Mouse (Mus musculus) erythroblast, embryonic 14.5 days (primary cell): Measurements from ENCODE around the gene Acy3. TPM values are rescaled to one million over a fixed set of nuclear protein-coding genes. Genes with fewer than 3 reads are reported as not detected.
"Not testable (repeated sequence)": the region's sequence is repeated elsewhere in the genome, so short reads cannot be mapped to it uniquely, and the experiment has no call there.

Experiments used
- H3K27me3 ChIP-seq: 2 replicates; pipeline ENCODE4 v1.6.1; 2012; ENCODE audit warnings: inconsistent platforms; ENCODE audit not compliant: control insufficient read depth
- H3K36me3 ChIP-seq: 2 replicates; pipeline ENCODE4 v1.6.1; 2012; ENCODE audit warnings: mild to moderate bottlenecking, inconsistent platforms; ENCODE audit not compliant: control insufficient read depth
- H3K4me1 ChIP-seq: 2 replicates; pipeline ENCODE4 v1.6.1; 2012; ENCODE audit warnings: inconsistent platforms; ENCODE audit not compliant: control insufficient read depth
- H3K4me3 ChIP-seq: replicated peaks from 2 replicates; pipeline ENCODE3; 2012; ENCODE audit warnings: moderate library complexity, mild to moderate bottlenecking, inconsistent platforms
- H3K9me3 ChIP-seq: 2 replicates; pipeline ENCODE4 v1.6.1; 2012; ENCODE audit warnings: low read length, inconsistent platforms, mixed read lengths; ENCODE audit not compliant: control insufficient read depth
- GATA1 ChIP-seq: IDR thresholded peaks from 2 replicates; pipeline ENCODE4 v1.6.1; 2012; ENCODE audit warnings: low read length, inconsistent platforms, mixed read lengths
- TAL1 ChIP-seq: IDR thresholded peaks from 3 replicates; pipeline ENCODE4 v1.6.1; 2012; ENCODE audit warnings: low read length, inconsistent platforms, mixed read lengths
- polyA plus RNA-seq: library from polyadenylated mRNA; stranded (reverse); fragments of >175 nt; gene quantifications from 2 replicates; pipeline ENCODE4 v1.2.3, GENCODE M21; 2012

Gene Acy3
- polyA plus RNA-seq, 1 experiment = not detected

DNA sequence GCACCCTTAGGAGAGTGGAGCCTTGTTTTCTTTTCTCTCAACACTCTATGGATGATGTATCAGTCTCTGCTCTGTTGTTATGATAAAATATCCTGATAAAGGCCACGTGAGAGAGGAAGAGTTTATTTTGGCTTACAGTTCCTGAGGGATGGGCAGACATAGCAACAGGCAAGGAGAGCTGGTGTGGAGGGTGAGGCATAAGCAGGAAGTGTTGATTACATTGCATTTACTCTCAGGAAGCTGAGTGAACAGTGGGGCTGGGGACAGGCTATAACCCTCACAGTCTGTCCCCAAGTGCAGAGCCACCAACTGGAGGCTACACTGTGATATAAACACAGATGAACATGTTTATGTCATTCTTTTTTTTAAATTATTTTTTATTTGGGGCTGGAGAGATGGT is 34.3 kb upstream of the Acy3 start:
- H3K4me1 ChIP-seq = no peaks in the 10 kb centered on the region
- H3K4me3 ChIP-seq = no peak overlapping the region
- H3K36me3 ChIP-seq = no peaks in the 10 kb centered on the region
- H3K9me3 ChIP-seq = no peaks in the 10 kb centered on the region
- H3K27me3 ChIP-seq = peaks cover 3% of the 10 kb centered on the region
- no peak for TF ChIP-seq GATA1
- no peak for TF ChIP-seq TAL1

- no peaks in the 10 kb centered on the region for H3K36me3 ChIP-seq
- no peaks in the 10 kb centered on the region for H3K4me1 ChIP-seq
- H3K4me3 ChIP-seq = no peak overlapping the region
- H3K9me3 ChIP-seq = no peaks in the 10 kb centered on the region
- no peak for TF ChIP-seq TAL1
- TF ChIP-seq GATA1 = no peak
- H3K27me3 ChIP-seq = peaks cover 3% of the 10 kb centered on the region
These were observed 31.3 kb upstream of the Acy3 start for GRCm38 (mm10) chr19:3955033-3955432.

DNA sequence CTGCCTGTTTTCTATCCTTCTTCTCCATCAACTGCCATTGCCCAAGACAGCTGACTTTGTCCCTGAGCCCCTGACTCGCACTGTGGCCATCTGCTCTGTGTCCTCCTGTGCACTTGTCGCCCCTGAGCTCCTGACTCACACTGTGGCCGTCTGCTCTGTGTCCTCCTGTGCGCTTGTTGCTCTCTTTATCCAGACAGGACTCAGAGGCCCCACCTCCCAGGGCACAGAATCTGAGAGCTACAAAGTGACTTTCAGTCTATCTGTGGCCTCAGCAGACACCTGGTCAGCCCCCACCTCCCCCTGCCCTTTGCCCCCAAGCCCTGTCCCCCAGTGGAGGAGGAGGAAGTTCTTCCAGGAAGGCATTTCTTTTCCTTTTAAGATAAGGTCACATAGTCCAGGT is 30.6 kb upstream of the Acy3 start:
- TF ChIP-seq TAL1 (no peak), GATA1 (no peak)
- Histone ChIP-seq H3K27me3 (peaks cover 3% of the 10 kb centered on the region), H3K4me1 (no peaks in the 10 kb centered on the region), H3K9me3 (no peaks in the 10 kb centered on the region), H3K4me3 (no peak overlapping the region), H3K36me3 (no peaks in the 10 kb centered on the region)

DNA sequence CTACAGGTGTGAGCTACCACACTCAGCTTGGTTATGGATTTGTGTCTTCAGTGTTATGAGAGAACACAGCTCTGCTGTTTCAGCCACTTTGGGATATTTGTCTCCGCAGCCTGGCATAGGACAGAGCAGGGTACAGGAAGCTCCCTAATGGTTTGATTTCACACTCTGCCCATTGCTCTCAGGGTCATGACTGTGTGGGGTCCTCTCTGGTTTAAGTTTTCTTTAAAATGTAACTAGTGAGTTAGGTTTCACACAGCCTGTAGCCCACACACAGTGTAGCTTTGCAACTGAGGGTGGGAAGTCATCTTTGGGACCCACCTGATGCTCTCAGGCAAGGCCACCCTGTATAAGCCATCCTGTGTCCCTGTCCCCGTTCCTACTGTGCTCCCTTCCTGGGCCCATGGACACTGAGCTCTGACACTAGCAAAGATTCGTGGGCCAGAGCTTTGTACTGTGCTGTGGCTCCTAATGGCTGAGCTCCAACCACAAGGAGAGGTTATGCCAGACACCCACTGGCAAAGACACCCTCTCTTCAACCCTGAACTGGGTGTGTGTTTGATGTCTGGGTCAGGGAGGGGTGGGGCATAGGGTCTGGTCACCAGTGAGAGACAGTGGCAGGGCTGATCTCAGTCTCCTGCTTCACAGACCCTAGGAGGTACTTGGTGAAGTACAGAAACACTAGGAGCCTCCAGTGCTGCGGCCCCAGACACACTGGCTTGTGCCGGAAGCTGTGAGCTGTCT is 28.9 kb upstream of the Acy3 start:
- H3K9me3 ChIP-seq, H3K27me3 ChIP-seq, H3K4me1 ChIP-seq, H3K36me3 ChIP-seq, H3K4me3 ChIP-seq: not testable (repeated sequence)

DNA sequence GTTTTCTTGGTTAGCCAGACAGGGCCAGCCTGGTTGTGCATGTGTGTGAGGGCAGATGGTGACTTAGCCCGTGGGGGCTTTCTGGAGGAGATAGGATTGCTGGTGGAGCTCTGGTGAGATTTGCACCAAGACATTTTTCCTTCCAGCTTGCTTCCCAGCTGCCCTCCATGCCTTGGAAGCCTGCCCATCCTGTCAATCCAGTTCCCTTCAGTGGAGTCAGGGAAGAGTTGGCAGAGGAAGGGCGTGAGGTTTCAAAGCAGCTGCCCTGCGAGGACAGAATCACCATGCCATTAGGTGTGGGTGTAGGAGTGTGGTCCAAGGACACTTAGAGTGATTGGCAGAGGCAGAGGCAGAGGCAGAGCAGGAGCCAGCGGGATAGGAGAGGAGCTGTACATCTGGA is 27.9 kb upstream of the Acy3 start, which contains the start of gene Aldh3b3:
Gene Aldh3b3, plus strand, starts transcription at position 176 of the 400 bp plus-strand sequence.
- H3K27me3 ChIP-seq = peaks cover 3% of the 10 kb centered on the region
- TF ChIP-seq TAL1 (no peak), GATA1 (no peak)
- no peaks in the 10 kb centered on the region for H3K36me3 ChIP-seq
- no peak within 1 kb of the TSS for H3K4me3 ChIP-seq
- no peaks in the 10 kb centered on the region for H3K9me3 ChIP-seq
- H3K4me1 ChIP-seq = no peaks in the 10 kb centered on the region

GRCm38 (mm10) chr19:3959030-3959429 is 27.3 kb upstream of the Acy3 start:
- Histone ChIP-seq H3K36me3 (no peaks in the 10 kb centered on the region), H3K9me3 (no peaks in the 10 kb centered on the region), H3K4me1 (no peaks in the 10 kb centered on the region), H3K4me3 (no peak overlapping the region), H3K27me3 (peaks cover 3% of the 10 kb centered on the region)
- no peak for TF ChIP-seq TAL1
- TF ChIP-seq GATA1 = no peak

DNA sequence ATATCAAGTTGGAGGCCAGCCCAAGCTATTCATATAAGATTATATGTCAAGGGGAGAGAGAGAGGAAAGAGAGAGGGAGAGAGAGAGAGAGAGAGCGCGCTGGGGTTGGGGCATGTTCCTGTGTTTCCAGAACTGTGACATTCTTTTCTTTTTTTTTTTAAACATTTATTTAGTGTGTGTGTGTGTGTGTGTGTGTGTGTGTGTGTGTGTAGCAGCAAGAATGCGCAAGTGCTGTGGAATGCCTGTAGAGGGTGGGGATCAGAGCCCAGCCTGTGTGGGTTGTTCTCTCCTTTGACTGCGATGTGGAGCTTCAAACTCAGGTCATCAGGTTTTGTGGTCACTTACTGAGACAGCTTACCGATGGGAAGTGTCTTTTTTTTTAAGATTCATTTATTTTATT is 26.2 kb upstream of the Acy3 start:
- Histone ChIP-seq H3K27me3 (peaks cover 3% of the 10 kb centered on the region), H3K36me3 (no peaks in the 10 kb centered on the region), H3K9me3 (no peaks in the 10 kb centered on the region), H3K4me3 (no peak overlapping the region), H3K4me1 (no peaks in the 10 kb centered on the region)
- no peak for TF ChIP-seq GATA1
- TF ChIP-seq TAL1 = no peak

DNA sequence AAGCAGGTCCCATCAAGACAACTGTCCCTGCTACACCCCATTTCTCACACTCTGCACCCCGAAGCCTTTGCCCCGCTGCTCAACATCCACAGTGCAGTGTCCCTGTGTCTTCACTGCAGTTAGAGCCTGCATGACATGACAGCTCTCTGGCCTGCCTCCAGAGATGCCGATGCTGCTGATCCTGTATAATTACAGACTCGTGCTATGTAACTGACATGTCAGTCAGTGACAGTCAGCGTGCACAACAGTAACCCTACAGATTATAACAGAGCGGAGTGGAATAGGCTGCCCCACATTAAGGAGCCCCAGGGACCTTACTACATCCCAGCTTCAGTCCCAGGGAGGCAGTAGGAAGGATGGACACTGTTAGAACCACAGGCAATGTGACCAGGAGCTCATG is 24.6 kb upstream of the Acy3 start:
- not testable (repeated sequence) for H3K36me3 ChIP-seq, H3K27me3 ChIP-seq, H3K9me3 ChIP-seq

GRCm38 (mm10) chr19:3962469-3962868 is 23.9 kb upstream of the Acy3 start:
- TF ChIP-seq GATA1 (no peak), TAL1 (no peak)
- H3K4me1 ChIP-seq = peaks cover 3% of the 10 kb centered on the region
- no peaks in the 10 kb centered on the region for H3K9me3 ChIP-seq
- H3K27me3 ChIP-seq = no peaks in the 10 kb centered on the region; the same call in 1 of the 2 replicates
- no peaks in the 10 kb centered on the region for H3K36me3 ChIP-seq
- no peak overlapping the region for H3K4me3 ChIP-seq

More for the DNA sequence above, 24.6 kb upstream of the Acy3 start:
- not testable (repeated sequence) for H3K4me1 ChIP-seq, H3K4me3 ChIP-seq

- no peaks in the 10 kb centered on the region; the same call in 1 of the 2 replicates for H3K27me3 ChIP-seq
- no peak overlapping the region for H3K4me3 ChIP-seq
- H3K9me3 ChIP-seq = no peaks in the 10 kb centered on the region
- H3K4me1 ChIP-seq = peaks cover 5% of the 10 kb centered on the region
- H3K36me3 ChIP-seq = no peaks in the 10 kb centered on the region
- no peak for TF ChIP-seq TAL1
- no peak for TF ChIP-seq GATA1
These were observed 22.3 kb upstream of the Acy3 start for GRCm38 (mm10) chr19:3964030-3964429.
